Mouse (Mus musculus): ENCODE measurements at regions not wholly inside any gene's neighbourhood (a gene's known extent, or its start where the extent isn't known, plus 50 kb on each side); places are given as distances from the start of the nearest gene placed in this dataset.

GRCm38 (mm10) chr3:37890202-37890601, 165.9 kb upstream of the Gm5148 start:
- Histone ChIP-seq H3K27me3 (ENCODE audit: control insufficient read depth, insufficient read depth, low read length) (no peaks in the 10 kb centered on the region), H3K9ac (ENCODE audit: low read depth, low read length, severe bottlenecking) (no peak overlapping the region), H3K4me2 (replicated peaks; ENCODE audit: low read depth, low read length, severe bottlenecking) (no peak overlapping the region), H3K27ac (replicated peaks; ENCODE audit: low read depth, low read length) (no peak overlapping the region), H3K9me3 (ENCODE audit: control insufficient read depth, low read length) (no peaks in the 10 kb centered on the region), H3K4me1 (ENCODE audit: control insufficient read depth, insufficient read depth, low read length) (peaks cover 10% of the 10 kb centered on the region), H3K4me3 (replicated peaks; ENCODE audit: low read length) (no peak overlapping the region), H3K36me3 (ENCODE audit: control insufficient read depth, insufficient read depth, low read length) (no peaks in the 10 kb centered on the region)
- DNase-seq (ENCODE audit: low spot score): no peak
- TF ChIP-seq POLR2A (IDR thresholded peaks at IDR 0.05; ENCODE audit: borderline replicate concordance, extremely low read depth, insufficient read depth, insufficient read length): no peak
- WGBS: 57% methylated on average over 1 of the region's 1 CpGs
- no peak for ATAC-seq (ENCODE audit: low FRiP score, low read depth)

DNA sequence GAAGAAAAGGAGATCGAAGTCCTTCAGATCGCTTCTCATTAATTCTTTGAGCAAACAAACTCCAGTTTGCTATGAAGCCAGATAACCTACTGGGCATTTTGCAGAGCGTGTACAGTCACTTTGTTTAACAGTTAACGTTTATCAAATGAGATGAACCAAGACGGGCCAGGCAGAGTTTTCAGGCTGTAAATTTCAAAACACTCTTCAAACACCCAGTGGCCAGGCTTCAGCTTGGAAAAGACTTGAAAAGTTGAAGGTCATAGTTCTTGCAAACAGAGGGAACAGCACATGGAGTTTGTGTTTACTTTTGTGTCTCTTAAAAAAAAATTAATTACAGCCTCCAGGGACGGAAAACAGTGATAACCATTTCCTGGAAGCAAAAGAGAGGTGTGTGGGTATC, 164.2 kb upstream of the Gm5148 start:
- 43% methylated on average over 6 of the region's 6 CpGs for WGBS
- Histone ChIP-seq H3K4me2 (replicated peaks; ENCODE audit: low read depth, low read length, severe bottlenecking) (no peak overlapping the region), H3K36me3 (ENCODE audit: control insufficient read depth, insufficient read depth, low read length) (no peaks in the 10 kb centered on the region), H3K9me3 (ENCODE audit: control insufficient read depth, low read length) (no peaks in the 10 kb centered on the region), H3K27me3 (ENCODE audit: control insufficient read depth, insufficient read depth, low read length) (no peaks in the 10 kb centered on the region), H3K9ac (ENCODE audit: low read depth, low read length, severe bottlenecking) (no peak overlapping the region), H3K4me1 (ENCODE audit: control insufficient read depth, insufficient read depth, low read length) (no peaks in the 10 kb centered on the region), H3K27ac (replicated peaks; ENCODE audit: low read depth, low read length) (no peak overlapping the region), H3K4me3 (replicated peaks; ENCODE audit: low read length) (no peak overlapping the region)
- no peak for DNase-seq (ENCODE audit: low spot score)
- ATAC-seq (ENCODE audit: low FRiP score, low read depth): no peak
- no peak for TF ChIP-seq POLR2A (IDR thresholded peaks at IDR 0.05; ENCODE audit: borderline replicate concordance, extremely low read depth, insufficient read depth, insufficient read length)

DNA sequence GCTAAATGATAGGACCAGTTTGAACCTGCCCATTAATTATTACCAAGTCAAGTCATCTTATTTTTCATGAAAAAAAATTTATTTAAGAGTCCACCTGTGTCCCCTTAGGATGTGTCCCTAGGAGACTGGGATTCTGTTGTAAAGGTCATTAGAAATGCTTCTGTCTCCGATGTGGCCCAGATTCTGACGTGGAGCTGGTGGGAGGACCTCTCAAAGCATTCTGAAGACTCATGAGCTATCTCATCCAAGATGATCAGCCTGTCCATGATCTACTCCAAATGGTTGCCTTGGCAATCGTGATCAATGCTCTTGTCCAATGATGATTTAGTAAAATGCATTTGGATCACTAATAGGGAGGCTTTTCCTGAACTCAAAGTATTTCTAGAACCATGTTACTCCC, 163.4 kb upstream of the Gm5148 start:
- ATAC-seq (ENCODE audit: low FRiP score, low read depth): no peak
- no peaks in the 10 kb centered on the region for H3K4me1 ChIP-seq (ENCODE audit: control insufficient read depth, insufficient read depth, low read length)
- no peak for TF ChIP-seq POLR2A (IDR thresholded peaks at IDR 0.05; ENCODE audit: borderline replicate concordance, extremely low read depth, insufficient read depth, insufficient read length)
- H3K9me3 ChIP-seq (ENCODE audit: control insufficient read depth, low read length): no peaks in the 10 kb centered on the region
- 81% methylated on average over 3 of the region's 3 CpGs for WGBS
- no peak for DNase-seq (ENCODE audit: low spot score)
- no peaks in the 10 kb centered on the region for H3K27me3 ChIP-seq (ENCODE audit: control insufficient read depth, insufficient read depth, low read length)
- no peak overlapping the region for H3K9ac ChIP-seq (ENCODE audit: low read depth, low read length, severe bottlenecking)
- H3K4me3 ChIP-seq (replicated peaks; ENCODE audit: low read length): no peak overlapping the region
- no peak overlapping the region for H3K4me2 ChIP-seq (replicated peaks; ENCODE audit: low read depth, low read length, severe bottlenecking)
- no peaks in the 10 kb centered on the region for H3K36me3 ChIP-seq (ENCODE audit: control insufficient read depth, insufficient read depth, low read length)
- H3K27ac ChIP-seq (replicated peaks; ENCODE audit: low read depth, low read length): no peak overlapping the region

DNA sequence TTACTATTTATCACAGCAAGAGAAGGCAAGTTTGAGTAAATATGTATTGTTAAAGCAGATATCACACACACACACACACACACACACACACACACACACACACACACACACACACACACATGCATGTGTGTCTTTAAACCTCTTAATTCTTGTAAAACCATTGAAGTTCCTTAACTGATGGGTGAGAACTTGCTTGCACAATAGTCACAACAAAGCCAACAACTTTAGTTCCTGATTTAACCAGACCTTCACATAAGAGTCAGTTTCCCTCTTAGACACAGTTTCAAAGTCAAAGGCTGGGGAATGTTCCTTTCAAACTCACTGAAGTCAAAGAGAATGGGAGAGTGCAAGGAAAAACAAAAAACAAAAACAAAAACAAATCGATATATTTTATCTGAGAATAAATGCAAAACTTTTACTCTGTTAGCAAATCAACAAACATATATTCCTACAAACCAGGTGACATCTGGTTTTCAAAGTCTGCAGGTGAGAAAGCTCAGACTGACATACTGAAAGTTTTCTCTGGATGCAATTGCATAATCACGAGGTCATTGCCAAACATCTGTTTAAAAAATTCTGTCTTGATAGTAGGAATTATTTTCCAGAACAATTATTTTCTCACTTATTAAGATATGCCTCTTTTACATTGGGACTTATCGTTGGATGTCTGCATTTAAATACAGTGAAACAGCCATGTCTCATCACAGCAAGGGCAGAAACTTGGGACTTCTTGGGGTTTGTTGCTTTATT, 162.6 kb upstream of the Gm5148 start:
- no peaks in the 10 kb centered on the region for H3K36me3 ChIP-seq (ENCODE audit: control insufficient read depth, insufficient read depth, low read length)
- H3K4me3 ChIP-seq (replicated peaks; ENCODE audit: low read length): no peak overlapping the region
- no peak overlapping the region for H3K27ac ChIP-seq (replicated peaks; ENCODE audit: low read depth, low read length)
- no peak for TF ChIP-seq POLR2A (IDR thresholded peaks at IDR 0.05; ENCODE audit: borderline replicate concordance, extremely low read depth, insufficient read depth, insufficient read length)
- ATAC-seq (ENCODE audit: low FRiP score, low read depth) (no peak), DNase-seq (ENCODE audit: low spot score) (no peak)
- H3K27me3 ChIP-seq (ENCODE audit: control insufficient read depth, insufficient read depth, low read length): no peaks in the 10 kb centered on the region
- WGBS: 84% methylated on average over 3 of the region's 3 CpGs
- H3K4me1 ChIP-seq (ENCODE audit: control insufficient read depth, insufficient read depth, low read length): no peaks in the 10 kb centered on the region
- H3K9me3 ChIP-seq (ENCODE audit: control insufficient read depth, low read length): no peaks in the 10 kb centered on the region
- no peak overlapping the region for H3K9ac ChIP-seq (ENCODE audit: low read depth, low read length, severe bottlenecking)
- no peak overlapping the region for H3K4me2 ChIP-seq (replicated peaks; ENCODE audit: low read depth, low read length, severe bottlenecking)

DNA sequence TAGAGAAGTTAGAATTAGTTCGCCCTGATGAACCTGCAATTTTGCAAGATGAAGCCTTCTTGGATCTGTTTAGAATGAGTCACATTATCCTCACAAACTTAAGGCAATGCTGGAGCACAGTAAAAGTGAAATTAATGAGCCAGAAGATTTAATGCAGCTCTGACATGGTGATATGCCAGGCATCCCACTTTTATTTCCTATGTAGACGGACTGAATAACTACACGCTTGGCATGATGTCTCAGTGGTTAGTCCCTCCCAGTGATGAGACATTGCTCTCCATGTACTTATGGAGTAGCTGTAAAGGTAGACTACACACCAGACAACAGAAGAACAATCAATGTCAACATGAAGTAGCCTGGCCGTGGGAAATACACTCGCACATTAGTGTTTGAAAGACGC, 161.5 kb upstream of the Gm5148 start:
- DNase-seq (ENCODE audit: low spot score): no peak
- no peak overlapping the region for H3K4me2 ChIP-seq (replicated peaks; ENCODE audit: low read depth, low read length, severe bottlenecking)
- no peak for TF ChIP-seq POLR2A (IDR thresholded peaks at IDR 0.05; ENCODE audit: borderline replicate concordance, extremely low read depth, insufficient read depth, insufficient read length)
- no peaks in the 10 kb centered on the region for H3K36me3 ChIP-seq (ENCODE audit: control insufficient read depth, insufficient read depth, low read length)
- H3K4me1 ChIP-seq (ENCODE audit: control insufficient read depth, insufficient read depth, low read length): no peaks in the 10 kb centered on the region
- H3K9me3 ChIP-seq (ENCODE audit: control insufficient read depth, low read length): no peaks in the 10 kb centered on the region
- no peak overlapping the region for H3K27ac ChIP-seq (replicated peaks; ENCODE audit: low read depth, low read length)
- no peak overlapping the region for H3K9ac ChIP-seq (ENCODE audit: low read depth, low read length, severe bottlenecking)
- no peak overlapping the region for H3K4me3 ChIP-seq (replicated peaks; ENCODE audit: low read length)
- H3K27me3 ChIP-seq (ENCODE audit: control insufficient read depth, insufficient read depth, low read length): no peaks in the 10 kb centered on the region
- WGBS: 73% methylated on average over 6 of the region's 6 CpGs
- no peak for ATAC-seq (ENCODE audit: low FRiP score, low read depth)
